Mouse (Mus musculus): Measurements from ENCODE around the gene Phyhipl.
A peak's percentile ranks its signal among the peaks of the same experiment; 100 is the strongest.

The Phyhipl gene

GRCm38 (mm10) chr10:70631142-70631541 lies 24.6 kb downstream of the Phyhipl start:
- no peak for DNase-seq

- DNase-seq = no peak
Observed at GRCm38 (mm10) chr10:70623461-70623860, 32.3 kb downstream of the Phyhipl start.

- no peak for DNase-seq
Observed at GRCm38 (mm10) chr10:70616377-70616776, 39.4 kb downstream of the Phyhipl start.

- DNase-seq = no peak
Observed at GRCm38 (mm10) chr10:70611633-70612032, 44.1 kb downstream of the Phyhipl start.

GRCm38 (mm10) chr10:70599925-70600305 lies 55.9 kb downstream of the Phyhipl start:
- DNase-seq = no peak

- DNase-seq = peak; percentile 98
Observed at GRCm38 (mm10) chr10:70599126-70599924, 56.4 kb downstream of the Phyhipl start.

GRCm38 (mm10) chr10:70598516-70599125 lies 57.1 kb downstream of the Phyhipl start:
- DNase-seq = no peak

- DNase-seq = no peak
Observed at GRCm38 (mm10) chr10:70598081-70598515, 57.7 kb downstream of the Phyhipl start.

- DNase-seq = no peak
Observed at GRCm38 (mm10) chr10:70594007-70594406, 61.8 kb downstream of the Phyhipl start.

GRCm38 (mm10) chr10:70586876-70587405 lies 68.8 kb downstream of the Phyhipl start:
- no peak for DNase-seq

- DNase-seq = no peak
Observed at GRCm38 (mm10) chr10:70584171-70584570, 71.6 kb downstream of the Phyhipl start.

- no peak for DNase-seq
Observed at GRCm38 (mm10) chr10:70581556-70582211, 74.1 kb downstream of the Phyhipl start.

GRCm38 (mm10) chr10:70563636-70564035 lies 92.1 kb downstream of the Phyhipl start:
- DNase-seq = peak; percentile 70

GRCm38 (mm10) chr10:70552531-70552930 lies 103.2 kb downstream of the Phyhipl start:
- DNase-seq = no peak

- no peak for DNase-seq
Observed at GRCm38 (mm10) chr10:70542857-70543256, 112.9 kb downstream of the Phyhipl start.

GRCm38 (mm10) chr10:70540456-70541195 lies 115.1 kb downstream of the Phyhipl start:
- DNase-seq = no peak

- DNase-seq = no peak
Observed at GRCm38 (mm10) chr10:70539251-70539650, 116.5 kb downstream of the Phyhipl start.

GRCm38 (mm10) chr10:70537694-70538093 lies 118.1 kb downstream of the Phyhipl start:
- no peak for DNase-seq

GRCm38 (mm10) chr10:70535401-70535800 lies 120.4 kb downstream of the Phyhipl start:
- no peak for DNase-seq

GRCm38 (mm10) chr10:70534571-70534970 lies 121.2 kb downstream of the Phyhipl start:
- DNase-seq = no peak

GRCm38 (mm10) chr10:70533986-70534385 lies 121.8 kb downstream of the Phyhipl start:
- no peak for DNase-seq

- peak; percentile 42 for DNase-seq
Observed at GRCm38 (mm10) chr10:70533301-70533781, 122.4 kb downstream of the Phyhipl start.

- DNase-seq = peak; percentile 70
Observed at GRCm38 (mm10) chr10:70532249-70532648, 123.5 kb downstream of the Phyhipl start.

Measured in cerebellum, adult 11 months (tissue).